Mouse (Mus musculus) liver, embryonic 11.5 days (tissue): ENCODE measurements at regions not wholly inside any gene's neighbourhood (a gene's known extent, or its start where the extent isn't known, plus 50 kb on each side); places are given as distances from the start of the nearest gene placed in this dataset.

ENCODE experiments used
- ATAC-seq: fragments of 200-750 bp; cut with Nextera tagmentation; replicated peaks from 2 replicates; pipeline ENCODE4 v1.8.0; 2017; ENCODE audit warnings: moderate number of reproducible peaks, mild to moderate bottlenecking, moderate TSS enrichment, moderate library complexity; ENCODE audit not compliant: low FRiP score
- DNase-seq: peaks from one replicate; pipeline ENCODE4 v3.0.0-alpha.2; 2017; ENCODE audit warnings: low spot score
- H3K27ac ChIP-seq: fragments of 300-500 bp; sonication (generic); 2 replicates; pipeline ENCODE4 v1.5.1; 2014; ENCODE audit warnings: mild to moderate bottlenecking, low read depth, low read length, control low read depth
- H3K27me3 ChIP-seq: fragments of 300-500 bp; sonication (generic); replicated peaks from 2 replicates; pipeline ENCODE4 v1.6.1; 2014; ENCODE audit warnings: low read length, mixed read lengths; ENCODE audit not compliant: control insufficient read depth, insufficient read depth
- H3K36me3 ChIP-seq: fragments of 300-500 bp; sonication (generic); 2 replicates; pipeline ENCODE4 v1.6.1; 2014; ENCODE audit warnings: mild to moderate bottlenecking, low read length, moderate library complexity, mixed read lengths; ENCODE audit not compliant: control insufficient read depth, insufficient read depth
- H3K4me1 ChIP-seq: fragments of 300-500 bp; sonication (generic); replicated peaks from 2 replicates; pipeline ENCODE4 v1.6.1; 2014; ENCODE audit warnings: low read length, mixed read lengths; ENCODE audit not compliant: control insufficient read depth, insufficient read depth
- H3K4me2 ChIP-seq: fragments of 300-500 bp; sonication (generic); 2 replicates; pipeline ENCODE4 v1.6.1; 2014; ENCODE audit warnings: mild to moderate bottlenecking, control low read depth, moderate library complexity
- H3K4me3 ChIP-seq: fragments of 300-500 bp; sonication (generic); 2 replicates; pipeline ENCODE4 v1.5.1; 2014; ENCODE audit warnings: low read depth, low read length, control low read depth
- H3K9ac ChIP-seq: fragments of 300-500 bp; sonication (generic); 2 replicates; pipeline ENCODE4 v1.6.1; 2014; ENCODE audit warnings: low read depth, low read length, control low read depth
- H3K9me3 ChIP-seq: fragments of 300-500 bp; sonication (generic); 2 replicates; pipeline ENCODE4 v1.6.1; 2016; ENCODE audit warnings: low read length, inconsistent platforms, mixed read lengths; ENCODE audit not compliant: control insufficient read depth
- WGBS: fragments of 180-500 bp; shearing (Covaris S2); extraction: QIAGEN DNeasy Blood & Tissue Kit; methylation state at CpG from one replicate; pipeline ENCODE4 v1.1.7; 2014; 5-methylcytosine and 5-hydroxymethylcytosine counted together

GRCm38 (mm10) chr19:26445309-26445708 lies 159.5 kb upstream of the Smarca2 start:
- Histone ChIP-seq H3K27ac (no peak overlapping the region), H3K9ac (no peak overlapping the region), H3K36me3 (no peaks in the 10 kb centered on the region), H3K4me1 (no peaks in the 10 kb centered on the region), H3K4me3 (no peak overlapping the region), H3K9me3 (no peaks in the 10 kb centered on the region), H3K27me3 (no peaks in the 10 kb centered on the region), H3K4me2 (no peak overlapping the region)
- 71% methylated on average over 4 of the region's 4 CpGs for WGBS
- DNase-seq (no peak), ATAC-seq (no peak)

- DNase-seq (no peak), ATAC-seq (no peak)
- 84% methylated on average over 7 of the region's 7 CpGs for WGBS
Observed at GRCm38 (mm10) chr19:26447427-26448023, 157.3 kb upstream of the Smarca2 start.

GRCm38 (mm10) chr19:26461712-26462111 lies 143.1 kb upstream of the Smarca2 start:
- DNase-seq (no peak), ATAC-seq (no peak)
- no peak overlapping the region for H3K4me3 ChIP-seq
- H3K9ac ChIP-seq = no peak overlapping the region
- no peaks in the 10 kb centered on the region for H3K9me3 ChIP-seq
- no peak overlapping the region for H3K4me2 ChIP-seq
- H3K27ac ChIP-seq = no peak overlapping the region
- 50% methylated on average over 4 of the region's 4 CpGs for WGBS
- H3K36me3 ChIP-seq = no peaks in the 10 kb centered on the region
- H3K4me1 ChIP-seq = no peaks in the 10 kb centered on the region
- H3K27me3 ChIP-seq = no peaks in the 10 kb centered on the region

More at GRCm38 (mm10) chr19:26447427-26448023, 157.3 kb upstream of the Smarca2 start:
- Histone ChIP-seq H3K9ac (no peak overlapping the region), H3K27me3 (no peaks in the 10 kb centered on the region), H3K9me3 (no peaks in the 10 kb centered on the region), H3K36me3 (no peaks in the 10 kb centered on the region), H3K4me1 (no peaks in the 10 kb centered on the region), H3K27ac (no peak overlapping the region), H3K4me3 (no peak overlapping the region), H3K4me2 (no peak overlapping the region)

GRCm38 (mm10) chr19:26465228-26465627 lies 139.6 kb upstream of the Smarca2 start:
- no peak for ATAC-seq
- Histone ChIP-seq H3K27me3 (no peaks in the 10 kb centered on the region), H3K4me1 (no peaks in the 10 kb centered on the region), H3K27ac (no peak overlapping the region), H3K4me3 (no peak overlapping the region), H3K9ac (no peak overlapping the region), H3K4me2 (no peak overlapping the region), H3K36me3 (no peaks in the 10 kb centered on the region), H3K9me3 (no peaks in the 10 kb centered on the region)
- no peak for DNase-seq
- 51% methylated on average over 2 of the region's 2 CpGs for WGBS

- WGBS = 83% methylated on average over 4 of the region's 4 CpGs
- no peaks in the 10 kb centered on the region for H3K27me3 ChIP-seq
- H3K4me2 ChIP-seq = no peak overlapping the region
- no peak overlapping the region for H3K9ac ChIP-seq
- no peak for DNase-seq
- no peak for ATAC-seq
- H3K27ac ChIP-seq = no peak overlapping the region
- no peak overlapping the region for H3K4me3 ChIP-seq
- H3K4me1 ChIP-seq = no peaks in the 10 kb centered on the region
- H3K9me3 ChIP-seq = no peaks in the 10 kb centered on the region
- H3K36me3 ChIP-seq = no peaks in the 10 kb centered on the region
Observed at GRCm38 (mm10) chr19:26466244-26466643, 138.6 kb upstream of the Smarca2 start.

- no peak for ATAC-seq
- H3K4me3 ChIP-seq = no peak overlapping the region
- no peak overlapping the region for H3K9ac ChIP-seq
- no peaks in the 10 kb centered on the region for H3K36me3 ChIP-seq
- H3K27me3 ChIP-seq = no peaks in the 10 kb centered on the region
- DNase-seq = no peak
- H3K4me1 ChIP-seq = no peaks in the 10 kb centered on the region
- WGBS = 58% methylated on average over 5 of the region's 5 CpGs
- H3K4me2 ChIP-seq = no peak overlapping the region
- no peak overlapping the region for H3K27ac ChIP-seq
- no peaks in the 10 kb centered on the region for H3K9me3 ChIP-seq
Observed at GRCm38 (mm10) chr19:26467179-26467651, 137.6 kb upstream of the Smarca2 start.

GRCm38 (mm10) chr19:26472659-26473058 lies 132.2 kb upstream of the Smarca2 start:
- Histone ChIP-seq H3K27ac (no peak overlapping the region), H3K4me1 (no peaks in the 10 kb centered on the region), H3K36me3 (no peaks in the 10 kb centered on the region), H3K9me3 (no peaks in the 10 kb centered on the region), H3K4me3 (no peak overlapping the region), H3K27me3 (no peaks in the 10 kb centered on the region), H3K9ac (no peak overlapping the region), H3K4me2 (no peak overlapping the region)
- DNase-seq (no peak), ATAC-seq (no peak)
- 77% methylated on average over 1 of the region's 1 CpGs for WGBS

- Histone ChIP-seq H3K36me3 (no peaks in the 10 kb centered on the region), H3K9ac (no peak overlapping the region), H3K4me1 (no peaks in the 10 kb centered on the region), H3K4me2 (no peak overlapping the region), H3K27ac (no peak overlapping the region), H3K4me3 (no peak overlapping the region), H3K9me3 (no peaks in the 10 kb centered on the region), H3K27me3 (no peaks in the 10 kb centered on the region)
- WGBS = 69% methylated on average over 3 of the region's 3 CpGs
- DNase-seq (no peak), ATAC-seq (no peak)
Observed at GRCm38 (mm10) chr19:26473211-26473610, 131.6 kb upstream of the Smarca2 start.

GRCm38 (mm10) chr19:26475197-26475596 lies 129.7 kb upstream of the Smarca2 start:
- no peaks in the 10 kb centered on the region for H3K36me3 ChIP-seq
- H3K4me1 ChIP-seq = no peaks in the 10 kb centered on the region
- H3K27me3 ChIP-seq = no peaks in the 10 kb centered on the region
- 80% methylated on average over 2 of the region's 2 CpGs for WGBS
- ATAC-seq (no peak), DNase-seq (no peak)
- no peak overlapping the region for H3K9ac ChIP-seq
- H3K9me3 ChIP-seq = no peaks in the 10 kb centered on the region
- H3K4me3 ChIP-seq = no peak overlapping the region
- no peak overlapping the region for H3K4me2 ChIP-seq
- H3K27ac ChIP-seq = no peak overlapping the region
